Mouse (Mus musculus) ES-Bruce4 (cell line): ENCODE measurements around the gene Zfp248. TPM values are rescaled to one million over a fixed set of nuclear protein-coding genes. Genes with fewer than 3 reads are reported as not detected.

Source experiments
- H3K27ac ChIP-seq: 2 replicates; pipeline ENCODE4 v1.5.1; 2012; ENCODE audit warnings: low read length, inconsistent platforms; ENCODE audit not compliant: insufficient read depth
- H3K27me3 ChIP-seq: 2 replicates; pipeline ENCODE4 v1.6.1; 2012; ENCODE audit warnings: mild to moderate bottlenecking, low read length, inconsistent platforms; ENCODE audit not compliant: control insufficient read depth, poor library complexity, insufficient read depth, severe bottlenecking
- H3K36me3 ChIP-seq: 2 replicates; pipeline ENCODE4 v1.6.1; 2012; ENCODE audit warnings: inconsistent platforms, mild to moderate bottlenecking, low read length, moderate library complexity; ENCODE audit not compliant: control insufficient read depth, poor library complexity, insufficient read depth, severe bottlenecking
- H3K4me1 ChIP-seq: one replicate; pipeline ENCODE4 v1.8.1; 2011; ENCODE audit warnings: low read length; ENCODE audit not compliant: control insufficient read depth, insufficient read depth
- H3K4me3 ChIP-seq: 2 replicates; pipeline ENCODE4 v1.5.1; 2011; ENCODE audit warnings: low read depth, mild to moderate bottlenecking, low read length
- H3K9ac ChIP-seq: 2 replicates; pipeline ENCODE4 v1.6.1; 2012; ENCODE audit warnings: low read depth, mild to moderate bottlenecking, inconsistent platforms; ENCODE audit not compliant: poor library complexity, severe bottlenecking
- H3K9me3 ChIP-seq: replicated peaks from 2 replicates; pipeline ENCODE4 v1.6.1; 2012; ENCODE audit warnings: mild to moderate bottlenecking, low read length, inconsistent platforms; ENCODE audit not compliant: control insufficient read depth, poor library complexity, insufficient read depth, severe bottlenecking
- CTCF ChIP-seq: IDR thresholded peaks from one replicate; pipeline ENCODE4 v1.8.1; 2011; ENCODE audit warnings: low read depth, low read length
- EP300 ChIP-seq: IDR thresholded peaks from 2 replicates; pipeline ENCODE4 v1.6.1; 2011; ENCODE audit warnings: low read depth, low read length; ENCODE audit not compliant: insufficient read depth
- POLR2A ChIP-seq: IDR thresholded peaks from one replicate; pipeline ENCODE4 v1.8.1; 2011; ENCODE audit warnings: low read length; ENCODE audit not compliant: insufficient read depth
- polyA plus RNA-seq: library from polyadenylated mRNA; stranded (reverse); fragments of >200 nt; gene quantifications from 2 replicates; pipeline ENCODE4 v1.2.4, GENCODE M21; 2011; ENCODE audit warnings: low read depth; ENCODE audit not compliant: missing spikeins, insufficient read depth, insufficient read length

Gene Zfp248
- 5.5 and 9.8 TPM in 2 replicates for polyA plus RNA-seq

DNA sequence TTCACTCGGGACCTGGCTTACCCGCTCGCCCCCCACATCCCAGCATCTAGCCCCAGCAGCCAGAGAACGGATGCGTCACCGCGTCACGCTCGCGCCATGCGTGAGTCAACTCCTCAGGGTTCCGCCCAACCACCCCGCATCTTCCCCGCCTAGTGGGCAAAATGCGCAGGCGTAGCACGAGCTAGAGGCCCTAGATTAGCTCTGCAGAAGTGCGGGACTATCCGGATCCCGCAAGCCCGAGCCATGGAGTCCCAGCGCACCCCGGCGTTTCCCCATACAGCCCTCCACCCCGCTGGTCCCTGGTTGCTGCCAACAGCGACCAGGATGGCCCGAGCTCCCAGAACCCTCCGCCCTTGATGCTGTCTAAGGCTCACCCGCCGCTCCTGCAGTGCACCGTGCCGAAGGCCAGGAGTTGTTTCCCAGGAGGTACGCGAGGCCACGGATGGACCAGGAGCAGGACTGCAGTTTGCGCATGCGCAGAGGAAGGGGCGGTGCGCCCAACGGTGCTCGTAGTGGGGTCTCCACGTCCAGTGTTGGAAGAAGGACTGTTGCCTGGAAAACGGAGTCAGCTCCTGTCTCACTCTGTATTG lies at the start of gene Zfp248:
TSS of gene Zfp248 (minus strand) at position 487 of the 590 bp plus-strand sequence.
- H3K4me3 ChIP-seq: peak within 1 kb of the TSS; percentile 66
- H3K27me3 ChIP-seq: no peaks in the 10 kb centered on the region
- peak within 1 kb of the TSS; percentile 36 for H3K9ac ChIP-seq
- no peaks in the 10 kb centered on the region for H3K36me3 ChIP-seq
- H3K27ac ChIP-seq: no peak within 1 kb of the TSS
- no peaks in the 10 kb centered on the region for H3K9me3 ChIP-seq
- H3K4me1 ChIP-seq: no peaks in the 10 kb centered on the region
- no peak for TF ChIP-seq EP300
- TF ChIP-seq POLR2A: peak; percentile 79

DNA sequence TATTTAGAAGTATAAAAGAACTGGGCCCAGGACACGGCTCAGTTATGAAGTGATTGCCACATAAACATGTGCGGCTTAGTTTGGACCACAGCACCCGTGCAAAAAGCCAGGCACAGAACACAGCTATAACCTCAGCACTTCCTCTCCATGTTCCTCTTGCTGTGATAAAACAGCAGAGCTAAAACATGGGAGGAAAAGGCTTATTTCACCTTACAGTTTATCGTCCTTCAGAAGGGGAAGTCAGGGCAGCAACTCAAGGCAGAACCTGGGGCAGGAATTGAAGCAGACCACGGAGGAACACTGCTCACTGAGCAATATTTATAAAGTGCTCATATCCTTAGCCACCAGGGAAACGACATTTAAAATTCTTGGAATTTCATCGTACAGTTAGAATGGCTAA lies 43.7 kb upstream of the Zfp248 start:
- Histone ChIP-seq H3K27ac (no peak overlapping the region), H3K36me3 (no peaks in the 10 kb centered on the region), H3K9ac (no peak overlapping the region), H3K4me3 (no peak overlapping the region), H3K27me3 (no peaks in the 10 kb centered on the region), H3K4me1 (no peaks in the 10 kb centered on the region), H3K9me3 (no peaks in the 10 kb centered on the region)
- TF ChIP-seq EP300 (no peak), CTCF (no peak), POLR2A (no peak)

DNA sequence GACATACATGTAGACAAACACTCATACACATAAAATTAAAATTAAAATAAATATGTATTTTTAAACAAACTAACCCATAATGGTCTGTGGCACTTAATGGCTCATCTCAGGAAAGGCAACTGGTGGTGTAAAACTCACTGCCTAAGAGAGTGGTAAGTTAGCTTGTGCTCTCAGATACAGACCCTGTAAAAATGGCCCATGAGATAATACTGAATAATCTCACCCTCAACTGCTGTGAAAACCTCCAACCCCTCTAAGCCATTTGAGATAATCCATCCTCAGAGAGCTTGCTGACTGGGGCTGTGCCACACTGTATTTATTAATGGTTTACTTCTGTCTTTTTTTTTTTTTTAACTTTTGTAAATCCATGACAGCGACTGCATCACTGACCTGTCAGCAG lies 26.8 kb upstream of the Zfp248 start:
- H3K27me3 ChIP-seq: peaks cover 5% of the 10 kb centered on the region

DNA sequence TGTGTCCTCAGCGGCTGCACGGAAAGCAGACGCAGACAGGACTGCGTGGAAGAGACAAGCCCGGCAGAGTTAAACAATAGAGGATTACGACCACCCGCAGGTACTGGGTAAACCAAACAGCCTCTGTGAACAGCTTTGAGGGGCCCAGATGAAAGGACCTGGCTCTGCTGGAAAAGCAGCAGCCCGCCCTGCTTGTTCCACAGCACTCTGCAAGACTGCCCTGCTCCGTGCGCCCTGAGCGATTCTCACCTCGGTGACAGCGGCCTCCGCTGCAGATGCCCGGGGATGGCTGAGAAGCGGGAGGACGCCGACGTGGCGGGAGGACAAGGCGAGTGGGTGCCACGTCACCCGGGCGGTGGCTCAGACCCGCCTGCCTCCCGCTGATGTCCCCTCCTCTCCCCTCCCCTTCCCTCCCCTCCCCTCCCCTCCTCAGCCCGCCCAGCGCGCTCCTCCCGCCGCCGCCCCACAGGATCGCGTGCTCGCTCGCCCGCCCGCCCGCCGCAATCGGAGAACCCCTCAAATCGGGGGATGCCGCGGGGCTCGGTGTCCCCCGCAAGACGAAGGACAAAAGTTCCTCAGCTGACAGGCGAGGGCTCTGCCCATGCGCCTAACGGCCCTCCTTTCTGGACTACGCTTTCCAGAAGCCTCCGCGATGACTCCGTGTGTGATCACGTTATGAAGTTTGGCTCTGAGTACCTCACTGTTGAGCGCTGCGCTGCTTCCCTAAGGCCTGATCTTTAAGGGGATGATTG lies 23.8 kb upstream of the Zfp248 start, which contains the start of gene Zfp9:
TSS of gene Zfp9 (minus strand) at position 364 of the 752 bp plus-strand sequence.
- Histone ChIP-seq H3K4me3 (peak within 1 kb of the TSS; percentile 62), H3K27me3 (peaks cover 5% of the 10 kb centered on the region), H3K9ac (peak within 1 kb of the TSS; percentile 63), H3K36me3 (no peaks in the 10 kb centered on the region), H3K9me3 (no peaks in the 10 kb centered on the region), H3K4me1 (no peaks in the 10 kb centered on the region), H3K27ac (no peak within 1 kb of the TSS)
- TF ChIP-seq EP300 (no peak), CTCF (no peak), POLR2A (no peak)

More for the DNA sequence above, 26.8 kb upstream of the Zfp248 start:
- H3K27ac ChIP-seq: no peak overlapping the region
- H3K9me3 ChIP-seq: no peaks in the 10 kb centered on the region
- no peak overlapping the region for H3K4me3 ChIP-seq
- no peaks in the 10 kb centered on the region for H3K4me1 ChIP-seq
- no peak for TF ChIP-seq CTCF
- TF ChIP-seq EP300: no peak
- TF ChIP-seq POLR2A: no peak
- no peaks in the 10 kb centered on the region for H3K36me3 ChIP-seq
- H3K9ac ChIP-seq: no peak overlapping the region

DNA sequence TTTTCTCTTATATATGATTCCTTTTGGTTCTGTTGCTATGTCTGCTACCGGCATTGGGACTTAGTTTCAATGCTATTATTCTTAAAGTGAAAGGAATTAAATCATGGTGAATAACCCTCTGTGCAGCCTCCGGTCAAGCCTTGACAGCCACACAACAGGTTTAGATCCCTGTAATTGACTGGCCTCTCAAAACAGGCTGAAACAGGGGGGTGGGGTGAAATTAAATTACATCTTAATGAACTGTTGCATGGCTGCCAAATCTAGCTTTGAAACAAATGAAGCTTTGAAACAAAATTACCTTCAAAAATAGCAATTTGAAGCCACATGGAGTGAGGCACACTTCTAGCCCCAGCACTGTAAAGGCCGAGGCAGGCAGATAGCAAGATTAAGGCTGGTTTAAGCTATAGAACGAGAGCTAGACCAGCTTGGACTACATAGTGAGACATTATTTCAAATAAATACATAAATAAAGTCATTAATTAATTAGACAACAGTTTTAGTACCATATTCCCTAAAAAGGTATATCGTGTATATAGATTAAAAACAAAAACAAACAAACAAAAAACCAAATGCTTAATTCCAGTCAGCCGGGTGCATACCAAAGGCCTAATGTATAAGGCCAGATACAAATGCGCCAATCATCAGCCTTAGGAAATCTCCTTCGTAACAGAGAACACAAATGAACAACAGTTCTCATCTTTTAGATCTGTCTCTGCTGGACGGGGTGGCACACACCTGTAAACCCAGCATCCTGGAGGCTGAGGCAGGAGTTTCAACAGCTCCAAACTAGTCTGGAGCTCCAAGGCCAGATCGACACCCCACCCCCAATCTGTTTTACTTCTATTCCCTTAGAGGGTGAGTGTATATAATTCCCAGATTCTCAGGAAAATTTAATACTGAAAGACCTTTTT lies 22.8 kb upstream of the Zfp248 start:
- no peaks in the 10 kb centered on the region for H3K4me1 ChIP-seq
- no peak overlapping the region for H3K4me3 ChIP-seq
- no peaks in the 10 kb centered on the region for H3K36me3 ChIP-seq
- H3K9me3 ChIP-seq: no peaks in the 10 kb centered on the region
- no peak for TF ChIP-seq POLR2A
- TF ChIP-seq EP300: no peak
- no peak for TF ChIP-seq CTCF
- H3K9ac ChIP-seq: no peak overlapping the region
- H3K27me3 ChIP-seq: peaks cover 5% of the 10 kb centered on the region
- H3K27ac ChIP-seq: no peak overlapping the region
